Mouse (Mus musculus): ENCODE measurements at regions not wholly inside any gene's neighbourhood (a gene's known extent, or its start where the extent isn't known, plus 50 kb on each side); places are given as distances from the start of the nearest gene placed in this dataset.

DNA sequence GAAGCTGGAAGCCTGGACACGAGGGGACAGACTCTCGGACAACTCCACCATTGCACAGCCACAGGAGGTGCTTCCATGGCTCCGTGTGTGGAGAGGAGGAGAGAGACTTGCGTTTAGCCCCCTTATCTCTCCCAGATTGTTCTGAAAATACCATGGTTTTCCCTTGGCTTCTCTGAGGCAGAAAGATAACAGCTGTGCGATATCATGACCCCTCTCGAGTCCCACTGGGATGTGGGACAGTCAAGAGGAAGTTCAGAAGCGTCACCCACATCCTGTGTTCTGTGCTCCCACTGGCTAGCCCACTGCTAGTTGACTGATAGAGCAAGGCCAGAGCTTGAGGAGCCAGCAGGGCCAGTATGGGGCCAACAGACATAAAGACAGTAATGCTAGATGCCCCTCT, 84.1 kb upstream of the Mrps22 start:
- no peak overlapping the region for H3K4me2 ChIP-seq (ENCODE audit: insufficient read depth, low read depth, poor library complexity, severe bottlenecking)
- H3K9me3 ChIP-seq (replicated peaks; ENCODE audit: low read length), result peaks cover 3% of the 10 kb centered on the region
- no peaks in the 10 kb centered on the region for H3K79me2 ChIP-seq (replicated peaks; ENCODE audit: control insufficient read depth, extremely low read depth, insufficient read depth, poor library complexity, severe bottlenecking)
- H3K27ac ChIP-seq (ENCODE audit: insufficient read depth, low read depth), result no peak overlapping the region
- H3K4me1 ChIP-seq (ENCODE audit: control insufficient read depth in 1 of 2, insufficient read depth in 2 of 2), result 0 out of 4 replicates have a peak, but pooled peaks cover 0 to 6% of the 10 kb centered on the region in 2 experiments
- TF ChIP-seq EP300 (IDR thresholded peaks at IDR 0.05; ENCODE audit: low read length), result no peak
- TF ChIP-seq TCF12 (IDR thresholded peaks at IDR 0.05; ENCODE audit: low read depth, low read length), result no peak
- no peak for TF ChIP-seq ZKSCAN1 (IDR thresholded peaks at IDR 0.05; ENCODE audit: borderline replicate concordance, low read depth, low read length)
- no peak for TF ChIP-seq MYC (IDR thresholded peaks at IDR 0.05; ENCODE audit: low read depth, low read length)
- TF ChIP-seq RAD21 (IDR thresholded peaks at IDR 0.05; ENCODE audit: low read depth, low read length), result no peak
- no peak for TF ChIP-seq SMC3 (IDR thresholded peaks at IDR 0.05; ENCODE audit: low read depth, low read length)
- TF ChIP-seq ZNF384 (IDR thresholded peaks at IDR 0.05; ENCODE audit: low read depth, low read length), result no peak
- TF ChIP-seq MAFK (IDR thresholded peaks at IDR 0.05; ENCODE audit: insufficient replicate concordance, low read length), result no peak
- DNase-seq (ENCODE audit: extremely low read depth), result no peak
- H3K27me3 ChIP-seq (replicated peaks), result no peaks in the 10 kb centered on the region
- H3K36me3 ChIP-seq (replicated peaks in 1 of 2; ENCODE audit: control insufficient read depth in 1 of 2, insufficient read depth in 1 of 2, low read length in 1 of 2), result no peaks in the 10 kb centered on the region
- no peak overlapping the region for H3K4me3 ChIP-seq (replicated peaks in 1 of 3; ENCODE audit: low read depth in 2 of 3, low read length in 2 of 3, poor library complexity in 1 of 3)
- H3K9ac ChIP-seq (ENCODE audit: insufficient read depth, low read depth), result no peak overlapping the region
- dilution Hi-C loops (cut with MboI; ENCODE audit: extremely low pct_ligation_motif_present, extremely low pct_unique_long_range_greater_than_20kb, low sequenced_read_pairs), result no loop called here
- in situ Hi-C loops (cut with MboI; ENCODE audit: low pct_ligation_motif_present, low pct_unique_long_range_greater_than_20kb, low sequenced_read_pairs), result no loop called here

DNA sequence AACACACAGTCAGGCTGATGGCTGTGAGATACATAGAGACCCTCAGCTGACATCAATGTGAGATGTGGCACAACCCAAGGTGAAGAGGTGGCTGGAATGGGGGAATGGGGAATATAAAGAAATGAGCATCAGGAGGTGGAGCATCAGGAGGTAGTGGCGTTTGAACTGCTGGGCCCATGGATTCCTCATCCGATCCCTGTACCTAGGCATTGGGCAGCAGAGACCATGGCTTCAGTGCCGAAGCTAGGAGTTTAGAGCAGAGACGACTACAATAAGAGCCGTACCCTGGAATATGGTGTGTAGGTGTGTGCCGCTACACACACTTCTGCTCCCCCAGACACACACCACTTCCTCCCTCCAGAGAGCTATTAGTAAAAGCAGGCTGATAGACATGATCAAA, 82.9 kb upstream of the Mrps22 start:
- Histone ChIP-seq H3K27ac (ENCODE audit: insufficient read depth, low read depth) (no peak overlapping the region), H3K4me3 (replicated peaks in 1 of 3; ENCODE audit: low read depth in 2 of 3, low read length in 2 of 3, poor library complexity in 1 of 3) (no peak overlapping the region), H3K9me3 (replicated peaks; ENCODE audit: low read length) (peaks cover 3% of the 10 kb centered on the region), H3K27me3 (replicated peaks) (no peaks in the 10 kb centered on the region), H3K4me1 (ENCODE audit: control insufficient read depth in 1 of 2, insufficient read depth in 2 of 2) (0 out of 4 replicates have a peak, but pooled peaks cover 0 to 6% of the 10 kb centered on the region in 2 experiments), H3K4me2 (ENCODE audit: insufficient read depth, low read depth, poor library complexity, severe bottlenecking) (no peak overlapping the region), H3K9ac (ENCODE audit: insufficient read depth, low read depth) (no peak overlapping the region), H3K36me3 (replicated peaks in 1 of 2; ENCODE audit: control insufficient read depth in 1 of 2, insufficient read depth in 1 of 2, low read length in 1 of 2) (no peaks in the 10 kb centered on the region), H3K79me2 (replicated peaks; ENCODE audit: control insufficient read depth, extremely low read depth, insufficient read depth, poor library complexity, severe bottlenecking) (no peaks in the 10 kb centered on the region)
- TF ChIP-seq RCOR1 (conservative IDR thresholded peaks at IDR 0.05; ENCODE audit: low read depth, low read length) (no peak), USF2 (conservative IDR thresholded peaks at IDR 0.05; ENCODE audit: low read depth, low read length) (no peak), MEF2A (IDR thresholded peaks at IDR 0.05; ENCODE audit: borderline replicate concordance, low read depth, low read length) (no peak), E2F4 (IDR thresholded peaks at IDR 0.05; ENCODE audit: insufficient replicate concordance, low read depth, low read length) (no peak), MXI1 (IDR thresholded peaks at IDR 0.05; ENCODE audit: low read depth, low read length) (no peak), ELF1 (IDR thresholded peaks at IDR 0.05; ENCODE audit: low read depth, low read length) (no peak)
- dilution Hi-C loops (cut with MboI; ENCODE audit: extremely low pct_ligation_motif_present, extremely low pct_unique_long_range_greater_than_20kb, low sequenced_read_pairs), result no loop called here
- no peak for DNase-seq (ENCODE audit: extremely low read depth)
- in situ Hi-C loops (cut with MboI; ENCODE audit: low pct_ligation_motif_present, low pct_unique_long_range_greater_than_20kb, low sequenced_read_pairs), result no loop called here

DNA sequence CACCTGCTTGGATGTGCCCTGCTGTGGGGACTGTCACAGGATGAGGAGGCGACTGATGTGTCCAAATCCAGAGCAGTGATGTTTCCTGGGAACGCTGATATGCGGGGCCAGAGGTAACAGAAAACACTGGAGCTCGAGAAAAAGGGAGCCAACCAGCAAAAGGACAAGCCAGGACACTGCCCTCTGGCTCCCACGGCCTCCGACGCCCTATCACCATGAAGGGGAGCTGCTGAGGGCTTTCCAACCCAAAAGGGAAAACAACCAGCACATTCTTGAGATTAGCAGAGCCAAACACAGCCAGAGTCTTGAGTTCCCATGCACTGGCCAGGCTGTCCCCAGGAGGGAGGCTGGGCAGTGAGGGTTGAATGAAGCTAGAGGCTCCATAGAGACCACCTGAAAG, 74.2 kb upstream of the Mrps22 start:
- in situ Hi-C loops (cut with MboI; ENCODE audit: low pct_ligation_motif_present, low pct_unique_long_range_greater_than_20kb, low sequenced_read_pairs) (no loop called here), dilution Hi-C loops (cut with MboI; ENCODE audit: extremely low pct_ligation_motif_present, extremely low pct_unique_long_range_greater_than_20kb, low sequenced_read_pairs) (no loop called here)
- H3K4me3 ChIP-seq (replicated peaks in 1 of 3; ENCODE audit: low read depth in 2 of 3, low read length in 2 of 3, poor library complexity in 1 of 3), result no peak overlapping the region

More for the DNA sequence above, 74.2 kb upstream of the Mrps22 start:
- no peaks in the 10 kb centered on the region for H3K4me1 ChIP-seq (ENCODE audit: control insufficient read depth in 1 of 2, insufficient read depth in 2 of 2)
- H3K27me3 ChIP-seq (replicated peaks), result peaks cover 31% of the 10 kb centered on the region
- no peaks in the 10 kb centered on the region for H3K79me2 ChIP-seq (replicated peaks; ENCODE audit: control insufficient read depth, extremely low read depth, insufficient read depth, poor library complexity, severe bottlenecking)
- peaks cover 9% of the 10 kb centered on the region for H3K9me3 ChIP-seq (replicated peaks; ENCODE audit: low read length)
- no peak overlapping the region for H3K9ac ChIP-seq (ENCODE audit: insufficient read depth, low read depth)
- H3K36me3 ChIP-seq (replicated peaks in 1 of 2; ENCODE audit: control insufficient read depth in 1 of 2, insufficient read depth in 1 of 2, low read length in 1 of 2), result no peaks in the 10 kb centered on the region
- no peak overlapping the region for H3K4me2 ChIP-seq (ENCODE audit: insufficient read depth, low read depth, poor library complexity, severe bottlenecking)
- TF ChIP-seq CTCF (conservative IDR thresholded peaks at IDR 0.05 in 1 of 2, IDR thresholded peaks at IDR 0.05 in 1 of 2; ENCODE audit: low read depth in 2 of 2, low read length in 2 of 2) (no peak), ETS1 (conservative IDR thresholded peaks at IDR 0.05; ENCODE audit: low read depth, low read length) (no peak), USF1 (IDR thresholded peaks at IDR 0.05; ENCODE audit: low read depth, low read length) (no peak), POLR2AphosphoS2 (IDR thresholded peaks at IDR 0.05; ENCODE audit: low read depth, low read length) (no peak), HCFC1 (IDR thresholded peaks at IDR 0.05; ENCODE audit: low read depth, low read length) (no peak), MAX (IDR thresholded peaks at IDR 0.05; ENCODE audit: low read length) (no peak), JUN (IDR thresholded peaks at IDR 0.05; ENCODE audit: insufficient read depth, low read depth, low read length) (no peak), KAT2A (IDR thresholded peaks at IDR 0.05; ENCODE audit: insufficient replicate concordance, low read length) (no peak), EP300 (IDR thresholded peaks at IDR 0.05; ENCODE audit: low read length) (no peak), MAZ (IDR thresholded peaks at IDR 0.05; ENCODE audit: low read depth, low read length) (no peak), NELFE (IDR thresholded peaks at IDR 0.05; ENCODE audit: low read depth, low read length) (no peak), RCOR1 (conservative IDR thresholded peaks at IDR 0.05; ENCODE audit: low read depth, low read length) (no peak), RAD21 (IDR thresholded peaks at IDR 0.05; ENCODE audit: low read depth, low read length) (no peak), PAX5 (IDR thresholded peaks at IDR 0.05; ENCODE audit: low read length) (no peak), MYC (IDR thresholded peaks at IDR 0.05; ENCODE audit: low read depth, low read length) (no peak)
- no peak overlapping the region for H3K27ac ChIP-seq (ENCODE audit: insufficient read depth, low read depth)
- DNase-seq (ENCODE audit: extremely low read depth), result no peak
